Mouse (Mus musculus) spleen, postnatal 36 days (tissue): ENCODE results near the gene Dut.

Experiments used
- DNase-seq, 2 experiments: peaks; one replicate each; pipeline ENCODE4 v3.0.0; 2022; ENCODE audit warnings: low spot score in 2 of 2, mixed read lengths in 1 of 2

Gene Dut

DNA sequence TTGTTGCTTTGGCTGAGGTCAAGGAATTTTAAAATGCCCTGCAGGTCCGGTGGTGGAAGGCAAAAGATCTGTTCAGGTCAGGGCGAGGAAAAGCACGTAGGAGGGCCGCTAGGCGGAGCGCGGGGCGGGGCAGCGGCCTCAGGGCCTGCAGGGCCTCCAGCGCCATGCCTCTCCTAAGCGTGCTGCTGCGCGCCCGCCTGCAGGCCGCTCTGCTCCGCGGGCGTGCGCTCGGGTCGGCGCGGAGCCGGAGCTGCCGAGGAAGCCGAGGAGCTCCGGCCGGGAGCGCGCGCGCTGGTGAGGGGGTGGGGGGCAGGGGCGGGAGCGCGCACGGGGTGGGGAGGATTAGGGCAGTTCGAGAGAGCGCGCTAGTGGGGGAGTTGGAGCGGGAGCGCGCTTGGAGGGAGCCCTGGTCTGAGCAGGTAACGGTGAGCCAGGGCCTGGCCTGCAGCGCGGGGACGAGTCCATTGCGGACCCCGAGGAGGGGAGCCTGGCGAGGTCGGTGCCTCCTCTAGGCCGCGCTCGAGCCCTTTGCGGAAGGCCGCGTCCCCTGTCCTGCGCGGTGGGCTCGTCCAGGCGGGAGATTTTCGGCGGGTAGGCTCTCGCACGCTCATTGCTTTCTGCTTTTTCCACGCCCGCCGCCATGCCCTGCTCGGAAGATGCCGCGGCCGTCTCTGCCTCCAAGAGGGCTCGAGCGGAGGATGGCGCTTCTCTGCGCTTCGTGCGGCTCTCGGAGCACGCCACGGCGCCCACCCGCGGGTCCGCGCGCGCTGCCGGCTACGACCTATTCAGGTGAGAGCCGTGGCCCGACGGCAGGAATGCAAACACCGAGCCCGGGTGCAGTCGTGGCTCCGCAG is at the start of gene Dut:
TSS of gene Dut (plus strand) at position 83 of the 854 bp plus-strand sequence.
- peak; percentile 96 to 98 for DNase-seq

DNA sequence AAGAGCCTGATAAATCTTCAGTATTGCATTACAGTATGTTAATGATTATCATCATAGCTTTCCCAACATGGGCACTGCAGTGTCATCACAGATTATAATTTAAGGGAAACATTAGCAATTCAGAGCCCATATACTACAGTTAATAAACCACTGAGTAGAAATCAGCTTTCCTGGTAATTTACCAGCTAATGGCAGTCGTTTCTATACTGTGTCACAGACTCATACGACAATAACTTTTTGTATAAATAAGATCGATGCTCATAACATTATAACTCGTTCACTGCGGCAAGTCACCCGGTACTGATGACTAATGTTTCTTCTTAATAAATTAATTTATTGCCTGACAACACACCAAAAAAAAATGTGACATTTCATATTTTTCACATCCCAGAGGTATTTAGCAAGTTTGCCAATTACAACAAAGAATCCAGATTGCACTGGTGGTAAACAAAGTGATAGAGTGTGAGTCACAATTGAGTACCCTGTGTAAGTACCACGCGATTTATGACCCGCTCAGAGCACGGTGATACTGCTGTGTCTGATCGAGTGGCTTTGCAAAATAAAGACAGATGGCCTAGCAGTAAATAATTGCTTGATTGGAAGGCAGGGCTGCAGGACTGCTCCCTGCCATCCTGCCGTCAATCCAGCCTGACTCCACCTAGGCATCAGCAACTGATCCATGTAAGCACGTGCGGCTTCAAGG is 37.9 kb upstream of the Dut start:
- no peak for DNase-seq

DNA sequence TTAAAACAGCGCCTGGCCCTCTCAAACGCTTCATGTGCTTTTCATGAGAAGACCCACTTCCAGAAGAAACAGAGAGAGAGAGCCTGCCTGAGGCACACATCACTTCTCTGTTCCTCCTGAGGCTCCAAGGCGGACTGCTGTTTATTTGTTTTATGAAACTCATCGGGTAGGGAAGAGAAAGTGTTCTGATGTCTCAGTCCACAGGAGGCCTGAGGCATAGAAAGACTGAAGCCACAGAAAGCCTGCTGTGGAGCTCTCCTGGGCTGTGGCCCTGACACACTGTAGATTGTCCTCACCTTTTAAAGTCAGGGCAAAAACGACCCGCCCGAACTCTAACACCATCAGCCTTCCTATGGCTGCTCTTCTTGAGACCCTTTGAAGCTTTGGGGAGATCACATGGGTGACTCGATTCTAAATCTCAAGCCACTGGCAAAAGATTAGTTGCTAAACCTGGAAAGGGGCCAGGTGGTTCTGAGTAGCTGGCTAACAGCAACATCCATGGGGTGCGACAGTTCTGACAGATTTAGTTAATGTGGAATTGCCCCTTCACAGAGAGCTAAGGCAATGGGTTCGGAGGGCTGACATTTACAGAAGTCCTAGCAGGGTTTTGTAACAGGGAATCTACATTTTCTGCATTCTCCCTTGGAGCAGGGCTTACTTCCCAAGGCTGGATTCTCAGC is 35.0 kb upstream of the Dut start:
- DNase-seq: no peak

DNA sequence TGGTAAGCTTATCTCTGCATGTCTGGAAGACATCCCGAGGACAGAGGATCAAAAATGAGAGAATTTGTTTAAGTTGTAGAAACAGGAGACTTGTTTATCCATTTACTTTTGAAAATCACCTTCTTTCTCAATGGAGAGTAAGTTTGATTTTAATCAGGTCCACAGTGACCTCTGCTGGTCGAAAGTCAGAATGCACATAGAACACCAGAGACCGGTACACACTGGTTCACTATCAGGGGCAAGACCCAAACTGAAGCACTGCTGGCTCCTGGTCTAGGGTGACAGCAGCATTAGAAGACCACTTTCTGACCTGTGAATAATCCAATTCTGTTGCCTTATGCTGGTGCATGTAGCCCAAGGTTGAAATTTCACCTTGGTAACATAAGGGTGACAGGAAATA is 32.4 kb upstream of the Dut start:
- peak; percentile 5 to 15 for DNase-seq

DNA sequence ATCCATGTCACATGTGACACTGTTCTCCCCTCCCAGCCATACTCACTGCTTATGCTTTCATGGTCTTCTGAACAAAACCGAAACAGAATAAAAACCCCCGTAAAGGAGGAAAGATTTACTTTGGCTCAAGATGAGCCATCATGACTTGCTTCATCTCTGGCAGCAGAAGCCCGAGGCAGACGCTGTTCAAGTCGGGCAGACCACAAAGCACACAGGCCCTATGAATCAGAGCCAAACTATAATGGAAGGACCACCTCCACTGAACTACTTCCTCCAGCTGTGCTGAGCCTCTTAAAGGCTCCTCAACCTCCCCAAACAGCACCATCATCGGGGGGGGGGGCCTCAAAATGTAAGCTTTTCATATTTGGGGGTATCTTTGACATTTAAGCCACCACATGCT is 29.7 kb upstream of the Dut start:
- no peak for DNase-seq

DNA sequence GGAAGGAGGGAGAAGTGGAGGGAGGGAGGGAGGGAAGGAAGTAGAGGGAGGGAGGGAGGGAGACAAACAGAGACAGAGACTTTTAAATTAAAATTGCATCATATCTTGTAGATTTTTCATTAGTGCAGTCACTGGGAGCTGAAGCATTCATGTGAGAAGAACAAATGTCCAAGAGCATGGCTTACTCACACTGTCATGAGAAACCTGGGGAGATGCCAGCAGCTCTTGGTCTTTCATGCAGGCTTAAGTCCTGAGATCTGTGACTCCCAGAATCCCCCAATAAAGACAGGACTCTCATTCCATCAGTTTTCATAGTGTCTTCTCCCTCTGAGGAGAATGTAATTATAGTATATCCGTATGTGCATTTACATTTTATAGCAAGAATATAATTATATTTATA is 28.4 kb upstream of the Dut start:
- no peak for DNase-seq

DNA sequence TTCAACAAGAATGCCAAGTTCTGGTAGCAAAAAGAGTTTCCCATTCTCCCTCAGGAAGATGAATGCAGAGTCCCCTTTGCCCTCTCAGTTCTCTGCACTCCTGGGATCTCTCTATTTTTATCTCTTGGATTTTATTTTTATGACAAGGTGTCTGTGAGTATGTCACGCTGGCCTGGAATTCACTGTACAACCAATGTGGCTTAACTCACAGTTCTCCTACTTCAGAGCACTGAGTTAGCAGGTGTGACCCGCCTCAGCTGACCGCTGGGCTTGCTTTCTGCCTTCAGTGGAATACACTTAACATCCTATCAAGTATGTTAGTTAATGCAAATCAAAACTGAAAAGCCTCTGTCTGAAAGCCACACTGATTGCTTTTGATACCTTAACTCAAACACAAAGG is 27.7 kb upstream of the Dut start:
- DNase-seq: no peak

DNA sequence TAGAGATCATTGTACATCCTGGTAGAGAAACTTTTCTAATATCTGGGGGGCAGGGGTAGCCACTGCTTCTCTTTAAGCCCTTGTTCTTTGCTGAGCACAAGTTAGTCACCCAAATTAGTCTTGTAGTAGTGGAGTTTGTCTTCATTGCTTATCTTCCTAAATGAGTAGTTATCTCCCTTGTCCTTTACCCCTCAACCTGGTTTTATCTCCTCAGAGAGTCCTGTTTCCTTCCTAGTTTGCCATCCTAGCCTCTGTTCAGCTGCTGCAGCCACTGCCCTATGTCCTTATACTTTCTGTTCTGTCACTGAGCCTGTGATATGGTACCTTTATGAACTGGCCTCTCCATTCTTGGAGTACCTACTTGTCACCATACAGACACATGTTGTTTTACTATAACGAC is 25.3 kb upstream of the Dut start:
- DNase-seq: no peak

DNA sequence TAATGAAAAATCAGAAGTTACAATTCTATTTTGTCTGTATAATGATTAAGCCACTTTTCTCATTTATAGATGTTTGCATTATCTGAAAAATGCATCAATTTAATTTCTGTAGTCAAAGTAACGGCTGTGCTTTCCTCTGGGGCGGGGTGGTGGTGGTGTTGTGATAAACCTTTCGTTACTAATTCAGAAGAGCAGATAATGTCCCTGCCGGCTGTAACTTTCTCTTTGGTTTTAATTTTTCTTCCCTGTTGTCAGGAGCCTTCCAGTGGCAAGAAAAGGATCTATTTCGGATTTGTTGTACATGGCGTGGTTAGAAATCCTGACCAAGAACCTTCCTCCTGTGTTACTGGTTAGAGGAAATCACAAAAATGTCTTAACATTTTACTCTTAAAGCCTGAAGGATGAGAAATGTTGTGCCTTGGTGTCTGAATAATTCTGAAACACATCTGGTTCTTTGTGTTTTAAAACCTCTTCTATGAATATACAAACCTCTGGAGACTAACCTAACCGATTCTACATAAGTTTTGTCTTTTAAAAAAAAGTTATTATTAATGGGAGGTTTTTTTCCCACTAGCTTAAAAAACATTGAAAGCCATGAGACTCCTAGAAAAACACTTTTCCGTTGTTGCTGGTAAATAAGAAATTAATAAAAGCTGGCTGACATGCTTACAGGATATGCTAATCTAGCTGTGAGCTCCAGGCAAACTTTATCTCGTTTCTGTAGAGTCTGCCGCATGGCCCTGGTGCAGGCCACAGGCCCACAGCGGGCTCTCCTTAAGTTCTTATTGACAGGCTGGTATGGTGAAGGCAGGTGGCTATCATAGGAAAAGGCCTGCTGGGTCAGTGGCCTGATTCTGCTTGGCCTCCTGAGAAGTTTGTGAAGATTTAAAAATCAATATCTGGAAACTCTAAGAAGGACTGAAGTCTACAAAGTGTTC is 18.2 kb upstream of the Dut start:
- DNase-seq: no peak

DNA sequence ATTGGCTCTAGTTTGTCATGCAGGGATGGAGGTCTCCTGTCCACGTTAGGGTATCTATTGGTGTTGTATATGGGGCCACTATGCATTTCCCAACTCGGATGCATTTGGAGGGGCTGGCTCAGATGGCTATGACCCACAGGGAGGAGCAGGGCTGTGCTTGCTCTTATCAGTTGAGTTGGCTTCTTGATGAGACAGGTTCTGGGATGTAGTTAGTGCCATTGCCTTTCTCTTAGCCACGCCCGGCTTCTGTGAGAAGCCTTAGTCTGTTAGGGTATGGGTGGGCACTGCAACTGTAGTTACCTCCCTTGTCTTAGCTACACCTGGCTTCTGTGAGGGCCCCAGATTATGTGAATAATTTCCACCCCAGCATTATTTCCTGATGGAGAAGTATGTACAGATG is 14.8 kb upstream of the Dut start:
- no peak for DNase-seq

DNA sequence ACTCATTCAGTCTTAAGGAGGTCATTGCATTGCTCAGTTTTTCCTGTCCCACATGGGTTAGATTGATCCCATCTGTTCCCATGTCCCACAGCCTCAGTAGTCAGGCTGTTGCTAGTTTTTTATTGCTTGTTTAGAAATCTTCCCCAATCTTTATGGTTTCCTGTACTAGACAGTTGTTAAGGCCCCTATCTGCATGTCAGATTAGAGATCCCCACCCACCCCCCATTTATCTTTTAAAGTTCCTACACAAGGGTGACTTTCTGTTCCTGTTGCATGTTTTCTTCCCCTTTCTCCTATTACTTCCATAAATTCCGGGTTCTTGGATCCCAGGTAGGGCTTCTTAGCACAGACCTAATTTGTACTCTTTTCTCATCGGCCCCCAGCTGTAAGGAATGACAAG is 13.5 kb upstream of the Dut start:
- no peak for DNase-seq

DNA sequence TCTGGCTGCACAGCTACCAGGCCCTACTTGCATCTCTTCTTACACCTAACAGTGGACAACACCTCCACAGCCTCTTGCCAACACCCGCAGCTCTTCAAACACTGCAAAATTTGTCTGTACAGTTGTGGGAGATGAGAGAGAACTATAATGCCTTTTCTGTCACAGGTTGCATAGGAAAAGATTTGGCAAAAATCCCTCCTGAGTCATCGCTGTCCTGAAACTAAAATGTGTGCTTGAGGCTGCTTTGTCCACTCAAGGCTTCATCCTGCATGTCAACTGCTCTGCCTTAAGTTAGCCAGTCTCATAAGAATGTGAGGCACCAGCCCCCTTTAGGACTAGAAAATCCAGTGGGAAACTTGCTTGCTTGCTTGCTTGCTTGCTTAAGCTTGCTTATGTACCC is 12.9 kb upstream of the Dut start:
- DNase-seq: no peak

DNA sequence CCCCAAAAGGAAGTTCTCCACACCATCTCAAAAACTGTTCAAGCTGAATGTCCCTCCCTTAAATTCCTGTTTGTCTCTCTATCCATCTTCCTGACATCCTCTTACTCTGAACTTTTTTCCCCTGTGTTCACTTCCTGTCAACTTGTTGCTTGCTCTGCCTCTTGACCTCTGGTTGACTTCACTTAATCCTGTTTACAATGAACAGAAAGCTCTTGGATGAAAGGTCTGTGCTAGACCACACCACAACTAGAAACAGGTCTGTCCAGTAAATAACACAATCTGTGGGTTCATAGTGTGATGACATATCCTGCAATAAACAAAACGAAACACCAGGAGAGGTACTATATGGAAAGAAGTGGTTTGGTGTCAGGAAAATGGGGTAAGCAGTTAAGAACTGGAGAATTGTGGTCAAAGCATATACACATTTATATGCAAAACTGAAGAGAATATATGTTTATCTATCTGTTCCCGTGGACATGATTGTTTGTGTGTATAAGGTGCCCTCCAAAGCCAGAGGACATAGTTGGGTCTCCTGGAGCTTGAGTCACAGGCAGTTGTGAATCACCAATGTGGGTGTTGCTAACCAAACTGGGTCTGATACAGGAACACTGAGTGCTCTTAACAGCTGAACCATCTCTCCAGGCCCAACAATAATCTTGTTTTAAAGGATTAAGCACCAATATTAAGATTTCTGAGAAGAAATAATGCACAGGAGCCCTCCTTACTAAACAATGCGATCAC is 1.3 kb upstream of the Dut start:
- no peak for DNase-seq

DNA sequence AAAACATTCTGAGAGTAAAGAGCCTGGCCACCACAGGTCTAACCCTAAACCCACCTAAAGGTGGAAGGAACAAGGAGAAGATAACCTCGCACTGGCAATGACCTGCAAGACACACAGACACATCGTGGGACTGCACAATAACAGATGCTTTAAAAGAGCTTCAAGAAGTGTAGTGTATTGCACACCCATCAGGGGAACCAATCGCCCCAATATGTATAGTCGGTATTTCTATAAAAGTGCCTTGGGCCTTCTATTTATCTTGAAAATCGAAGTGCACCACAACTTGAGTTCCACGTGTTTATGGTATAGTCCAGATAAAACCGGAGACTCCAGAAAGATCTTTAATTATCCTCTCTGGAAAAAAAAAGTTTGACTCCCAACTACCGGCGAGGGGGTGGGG is 321 bp upstream of the Dut start:
- DNase-seq: no peak

DNA sequence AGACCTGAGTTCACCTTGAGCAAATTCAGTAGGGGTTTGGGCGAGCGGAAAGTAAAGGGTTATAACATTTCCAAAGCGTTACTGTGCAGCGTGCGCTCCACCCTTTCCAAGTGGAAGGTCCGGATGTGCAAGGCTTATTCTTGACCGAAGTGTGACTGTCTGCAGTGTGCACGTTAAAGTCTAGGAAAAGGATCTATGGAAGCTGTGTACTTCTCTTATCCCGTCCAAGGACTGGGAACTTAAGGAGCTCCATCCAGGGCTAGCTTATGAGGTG is 909 bp downstream of the Dut start:
- no peak for DNase-seq

DNA sequence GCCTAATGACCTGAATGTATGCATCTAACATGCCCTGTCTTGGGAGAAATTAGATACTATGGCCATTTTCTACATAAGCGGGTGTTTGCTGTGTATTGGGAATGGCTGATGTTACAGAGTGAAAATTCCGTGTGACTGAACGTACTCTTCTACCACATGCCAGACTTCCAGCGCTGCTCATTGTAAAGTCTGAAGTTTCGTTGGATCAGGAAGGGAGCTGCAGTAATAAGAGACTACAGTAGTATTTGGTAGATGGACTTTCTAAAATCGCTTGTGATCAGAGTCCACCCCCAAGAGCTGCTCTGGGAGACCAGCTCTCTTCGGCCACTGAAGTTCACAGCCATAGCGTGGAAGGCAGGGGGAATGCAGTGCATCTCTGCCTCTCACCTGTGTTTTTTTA is 1.3 kb downstream of the Dut start:
- DNase-seq: no peak

DNA sequence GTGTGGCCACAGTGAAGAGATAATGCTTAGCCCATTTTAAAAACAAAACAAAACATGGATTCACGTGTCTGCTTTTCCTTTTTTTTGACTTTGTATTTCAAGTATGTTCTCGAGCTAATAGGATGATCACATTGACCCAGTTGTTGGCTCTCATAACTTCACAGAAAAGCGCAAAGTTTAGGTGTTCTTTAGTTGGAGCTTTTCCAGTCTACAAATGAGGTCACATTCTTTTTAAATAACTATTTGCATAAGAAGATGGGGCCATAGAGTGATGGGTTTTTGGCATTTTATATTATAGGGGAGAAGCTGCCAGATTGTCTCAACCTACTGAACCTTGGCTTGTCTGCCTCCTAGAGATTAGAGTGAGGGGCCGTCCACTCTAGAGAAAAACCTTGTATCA is 2.3 kb downstream of the Dut start:
- no peak for DNase-seq

DNA sequence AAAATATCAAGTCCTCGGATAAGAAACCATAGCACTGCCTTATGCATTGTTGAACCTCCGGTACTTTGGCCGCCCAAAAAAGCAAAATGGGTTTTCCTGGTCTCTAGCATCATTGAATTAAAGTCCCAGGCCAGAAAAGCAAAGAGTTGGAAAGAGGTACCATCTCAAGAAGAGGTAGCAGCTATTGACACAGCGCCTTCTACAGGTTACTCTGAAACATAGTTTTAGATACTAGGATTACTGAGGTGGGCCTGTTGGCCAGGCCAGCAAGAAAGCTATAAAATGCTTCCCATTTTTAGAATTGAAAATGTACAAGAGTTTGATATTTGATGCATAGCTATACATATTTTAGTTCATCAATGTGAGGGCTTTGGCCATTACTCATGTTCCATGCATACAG is 2.9 kb downstream of the Dut start:
- DNase-seq: no peak

DNA sequence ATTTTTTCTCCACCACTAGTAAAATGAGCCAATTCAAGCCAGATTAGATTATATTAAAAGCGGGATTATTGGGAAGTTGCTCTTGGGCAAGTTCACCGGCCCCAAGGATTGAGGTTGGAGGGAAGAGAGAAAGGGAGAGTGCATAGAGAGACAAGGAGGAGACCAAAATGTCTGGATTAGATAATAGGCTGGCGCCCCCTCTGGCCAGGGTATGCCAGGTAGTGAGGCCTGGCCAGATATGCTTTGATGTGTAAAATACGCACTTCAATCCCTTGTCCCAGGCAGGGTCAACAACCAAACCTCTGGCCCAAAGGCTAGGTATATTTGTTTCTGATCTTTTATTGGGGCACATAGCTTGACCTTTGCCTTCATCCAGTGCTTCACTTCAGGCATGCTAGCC is 4.8 kb downstream of the Dut start:
- peak in 1 of 2 experiments; percentile 20 for DNase-seq

DNA sequence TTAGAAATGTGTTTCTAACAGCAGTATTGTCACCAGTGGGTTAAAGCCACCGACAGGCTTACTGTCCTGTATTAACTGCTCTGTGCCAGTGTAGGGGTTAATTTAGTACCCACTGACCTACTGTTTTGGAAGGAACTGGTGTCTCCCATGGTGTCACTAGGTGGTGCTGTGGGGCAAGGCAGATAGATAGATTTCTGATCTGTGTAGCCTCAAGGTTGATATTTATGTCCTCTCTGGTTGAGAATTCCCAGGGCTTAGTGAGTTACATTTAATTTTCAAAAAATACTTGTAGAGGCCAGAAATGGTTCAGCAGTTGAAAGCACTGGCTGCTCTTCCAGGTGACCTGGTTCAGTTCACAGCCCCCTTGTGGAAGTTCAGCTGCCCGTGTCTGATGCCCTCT is 5.3 kb downstream of the Dut start:
- peak; percentile 31 to 41 for DNase-seq

DNA sequence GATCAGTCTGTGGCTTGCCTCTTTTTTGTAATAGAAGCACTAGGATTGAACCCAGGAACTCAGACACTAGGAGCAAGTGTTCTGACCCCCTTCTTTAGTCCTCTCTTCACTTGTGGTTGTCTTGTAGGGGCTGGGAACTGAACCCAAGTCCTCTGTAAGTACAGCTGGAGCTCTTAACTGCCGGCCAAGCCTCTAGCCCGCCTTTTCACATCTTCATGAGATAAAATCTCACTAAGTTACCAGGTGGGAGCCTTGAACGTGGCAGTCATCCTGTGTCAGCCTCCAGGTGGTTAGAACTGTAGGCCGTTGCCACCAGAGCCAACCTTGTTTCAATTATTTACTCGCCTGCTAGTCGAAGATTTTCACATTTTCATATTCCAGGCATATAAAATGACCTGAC is 6.7 kb downstream of the Dut start:
- no peak for DNase-seq
